31 mouse cellular contexts compared by ENCODE assay signal in the genomic region with DNA sequence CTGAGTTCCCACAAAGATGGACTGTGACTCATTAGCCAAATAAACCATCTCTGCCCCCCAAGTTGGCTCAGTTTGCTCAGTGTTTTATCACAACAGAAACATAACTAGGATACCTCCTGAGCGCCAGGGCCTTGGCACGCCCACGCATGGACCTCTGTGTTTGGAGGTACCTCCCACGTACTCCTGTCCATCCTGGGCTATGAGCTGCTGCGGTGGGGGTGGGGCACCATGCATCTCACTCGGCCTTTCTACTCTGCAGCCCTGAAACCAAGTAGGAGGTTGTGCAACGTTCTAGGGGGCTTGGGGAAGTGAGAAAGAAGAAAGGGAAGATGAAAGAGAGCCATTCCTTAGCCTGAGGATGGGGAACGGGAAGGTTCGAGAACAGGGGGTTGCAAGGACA. TPM values are rescaled to one million over a fixed set of nuclear protein-coding genes. Genes with fewer than 3 reads are reported as not detected.
DNase-seq lines count a peak whose midpoint lies in the region; ATAC-seq and TF ChIP-seq lines count a peak whose summit lies in the region.
"Had no signal": no experiment of that assay in that cellular context is flagged by ENCODE, and none has a peak within 500 bp of the region (broad histone marks: within the 10 kb centered on the region; RNA-seq: fewer than 3 reads in every experiment).

No protein-coding gene starts in this region.

- peaks cover 59% of the 10 kb centered on the region for H3K4me1 ChIP-seq in liver, adult 2 months (ENCODE audit: control insufficient read depth, insufficient read depth, low read length)
- no peaks in the 10 kb centered on the region for H3K4me1 ChIP-seq in forebrain, postnatal 0 days (ENCODE audit: insufficient read depth)
- H3K4me1 ChIP-seq: forebrain, embryonic 15.5 days; stomach, embryonic 15.5 days had no signal

- H3K4me2 ChIP-seq in forebrain, postnatal 0 days (ENCODE audit: low read depth), result no peak overlapping the region
- H3K4me2 ChIP-seq: forebrain, embryonic 15.5 days; heart, embryonic 15.5 days; hindbrain, embryonic 14.5 days; stomach, embryonic 15.5 days had no signal

- TF ChIP-seq CTCF in liver, adult 2 months (IDR thresholded peaks at IDR 0.05; ENCODE audit: low read depth, low read length), result no peak
- no peak for TF ChIP-seq CTCF in forebrain, postnatal 0 days (IDR thresholded peaks at IDR 0.05; ENCODE audit: low read depth)

- 26% methylated on average over 9 of the region's 9 CpGs for WGBS in liver, adult 2 months
- 82% methylated on average over 9 of the region's 9 CpGs for WGBS in forebrain, postnatal 0 days

- TF ChIP-seq POLR2A in liver, adult 2 months (IDR thresholded peaks at IDR 0.05; ENCODE audit: extremely low read depth, insufficient read depth, low read length), result no peak

- peak; percentile 76 for ATAC-seq in common myeloid progenitor, adult 5-6 weeks (replicated peaks; ENCODE audit: low read depth, poor library complexity, severe bottlenecking)
- ATAC-seq in forebrain, postnatal 0 days, result no peak
- ATAC-seq: forebrain, embryonic 15.5 days; inflammation-experienced regulatory T-cells, adult 6 months had no signal

- intact Hi-C loops in left cerebral cortex, postnatal 10 days (cut with DNase I), result loop anchor here (10.0 kb wide), 1 partner anchor 247 kb away; no protein-coding TSS in a partner anchor

- peak; percentile 83 for DNase-seq in liver, adult 2 months (ENCODE audit: extremely low read depth, low read depth, low spot score)
- DNase-seq in liver, result no peak
- peak; percentile 58 for DNase-seq in testis, postnatal 10 days (ENCODE audit: low spot score)
- DNase-seq in testis, postnatal 14 days (ENCODE audit: low spot score), result no peak
- no peak for DNase-seq in forebrain, postnatal 0 days
- DNase-seq in left cerebral cortex, postnatal 10 days (ENCODE audit: extremely low spot score in 1 of 2, low spot score in 2 of 2), result no peak
- DNase-seq: adrenal gland, postnatal 36 days; cerebellum, adult 9-11 months; gastrocnemius, postnatal 14 days; heart, adult 2 months; heart, postnatal 4 days; kidney, adult 18-20 months; lung, postnatal 4 days had no signal

- peak overlapping the region; percentile 89 for H3K27ac ChIP-seq in liver, adult 2 months (replicated peaks; ENCODE audit: insufficient read depth, low read depth, low read length)
- H3K27ac ChIP-seq in forebrain, postnatal 0 days (ENCODE audit: low read depth, low read length), result no peak overlapping the region
- H3K27ac ChIP-seq: embryonic facial prominence, embryonic 10.5 days; forebrain, embryonic 15.5 days; heart, adult 2 months; heart, embryonic 15.5 days; hindbrain, embryonic 14.5 days; kidney, postnatal 0 days; liver, embryonic 14.5 days; midbrain, embryonic 10.5 days; stomach, embryonic 15.5 days had no signal

- peaks cover 10% of the 10 kb centered on the region; the same call in 1 of the 2 replicates for H3K79me2 ChIP-seq in liver, adult 2 months (ENCODE audit: control insufficient read depth, insufficient read depth, low read length)

- no peak overlapping the region for H3K4me3 ChIP-seq in liver, adult 2 months (ENCODE audit: insufficient read depth, low read depth, low read length)
- H3K4me3 ChIP-seq in forebrain, postnatal 0 days (ENCODE audit: low read depth, low read length), result no peak overlapping the region
- H3K4me3 ChIP-seq: embryonic facial prominence, embryonic 10.5 days; forebrain, embryonic 15.5 days; heart, adult 2 months; heart, embryonic 15.5 days; midbrain, embryonic 10.5 days; stomach, embryonic 15.5 days had no signal

- no peaks in the 10 kb centered on the region for H3K9me3 ChIP-seq in forebrain, postnatal 0 days (ENCODE audit: low read length)
- H3K9me3 ChIP-seq: embryonic facial prominence, embryonic 10.5 days; forebrain, embryonic 15.5 days; heart, embryonic 15.5 days; midbrain, embryonic 10.5 days; stomach, embryonic 15.5 days had no signal

- no peaks in the 10 kb centered on the region for H3K36me3 ChIP-seq in liver, adult 2 months (ENCODE audit: control insufficient read depth, insufficient read depth, low read length)
- H3K36me3 ChIP-seq in forebrain, postnatal 0 days (ENCODE audit: insufficient read depth), result no peaks in the 10 kb centered on the region
- H3K36me3 ChIP-seq: embryonic facial prominence, embryonic 10.5 days; forebrain, embryonic 15.5 days; heart, embryonic 15.5 days; midbrain, embryonic 10.5 days; stomach, embryonic 15.5 days had no signal

- peak overlapping the region; percentile 1; the same call in 1 of the 2 replicates for H3K9ac ChIP-seq in liver, adult 2 months (ENCODE audit: low read depth, low read length)
- no peak overlapping the region for H3K9ac ChIP-seq in forebrain, postnatal 0 days
- H3K9ac ChIP-seq: forebrain, embryonic 15.5 days; heart, embryonic 15.5 days; hindbrain, embryonic 14.5 days; liver, embryonic 14.5 days; stomach, embryonic 15.5 days had no signal

- no peaks in the 10 kb centered on the region for H3K27me3 ChIP-seq in liver, adult 2 months (ENCODE audit: control insufficient read depth, insufficient read depth, low read length)
- no peaks in the 10 kb centered on the region for H3K27me3 ChIP-seq in forebrain, postnatal 0 days (ENCODE audit: insufficient read depth, low read length)
- H3K27me3 ChIP-seq: forebrain, embryonic 15.5 days; stomach, embryonic 15.5 days had no signal

RNA-seq across cellular contexts. Expression of a gene that starts 9.6 kb away (rescaled TPM):
- 137 and 158 TPM in 2 replicates for total RNA-seq in liver, adult 2 months (2014; rRNA removed)
- 263 and 285 TPM in 2 replicates for polyA plus RNA-seq in liver, adult 2 months (2012; rRNA removed)
- total RNA-seq in common myeloid progenitor, adult 5-6 weeks (2017), result not detected in 2 replicates
- not detected in 2 replicates for total RNA-seq in forebrain, postnatal 0 days (2014; rRNA removed)
- not detected in 2 replicates for polyA plus RNA-seq in forebrain, postnatal 0 days (2015; fragmentation: Nextera tagmentation; extraction: Ambion mirVana)
- total RNA-seq in left cerebral cortex, postnatal 10 days (2021), result not detected
- total RNA-seq: gastrocnemius, postnatal 14 days; heart, postnatal 4 days; layer of hippocampus, postnatal 25 days; midbrain, postnatal 0 days had no signal
- polyA plus RNA-seq: cortical plate, adult 2 months; embryonic facial prominence, embryonic 10.5 days; forebrain, embryonic 15.5 days; heart, embryonic 15.5 days; hindbrain, embryonic 14.5 days; inflammation-experienced regulatory T-cells, adult 6 months; kidney, postnatal 0 days; limb, embryonic 11.5 days; lung, embryonic 16.5 days; midbrain, embryonic 10.5 days; midbrain, postnatal 0 days; neural tube, embryonic 11.5 days; thymus, postnatal 0 days; urinary bladder, adult 2 months had no signal

RNA-seq across cellular contexts. Expression of a gene that starts 25.3 kb away (rescaled TPM):
- 0.07 TPM in 1 of 2 replicates, not detected in the other for total RNA-seq in liver, adult 2 months (2014; rRNA removed)
- 0.02 TPM in 1 of 2 replicates, not detected in the other for polyA plus RNA-seq in liver, adult 2 months (2012; rRNA removed)
- total RNA-seq in common myeloid progenitor, adult 5-6 weeks (2017), result not detected in 2 replicates
- 0.15 and 0.48 TPM in 2 replicates for total RNA-seq in forebrain, postnatal 0 days (2014; rRNA removed)
- polyA plus RNA-seq in forebrain, postnatal 0 days (2015; fragmentation: Nextera tagmentation; extraction: Ambion mirVana), result 0.04 and 0.12 TPM in 2 replicates
- not detected for total RNA-seq in left cerebral cortex, postnatal 10 days (2021)
- polyA plus RNA-seq: cortical plate, adult 2 months had no signal

RNA-seq across cellular contexts. Expression of a gene that starts 52.9 kb away (rescaled TPM):
- 0.28 and 0.34 TPM in 2 replicates for total RNA-seq in liver, adult 2 months (2014; rRNA removed)
- 0.17 and 0.20 TPM in 2 replicates for polyA plus RNA-seq in liver, adult 2 months (2012; rRNA removed)
- 11.8 and 11.9 TPM in 2 replicates for total RNA-seq in common myeloid progenitor, adult 5-6 weeks (2017)
- 0.24 and 0.54 TPM in 2 replicates for total RNA-seq in forebrain, postnatal 0 days (2014; rRNA removed)
- polyA plus RNA-seq in forebrain, postnatal 0 days (2015; fragmentation: Nextera tagmentation; extraction: Ambion mirVana), result 0.43 and 0.82 TPM in 2 replicates
- 1 to 10 TPM in 1 of 2 experiments, under 1 TPM in 1; 0.77 to 1.4 TPM for total RNA-seq in left cerebral cortex, postnatal 10 days (2021)
- polyA plus RNA-seq: inflammation-experienced regulatory T-cells, adult 6 months had no signal

Comparison
In these comparisons a context has a peak if more than half of its experiments do, and no peak if none do; other contexts are left out.
1. DNase-seq: peak in liver, adult 2 months (single experiment) and testis, postnatal 10 days (single experiment); none in liver (single experiment), testis, postnatal 14 days (single experiment), forebrain, postnatal 0 days (single experiment) and left cerebral cortex, postnatal 10 days (0 of 2).
2. RNA of a gene that starts 9.6 kb away (total RNA-seq): 137 to 158 TPM in liver, adult 2 months; not detected in common myeloid progenitor, adult 5-6 weeks, not detected in forebrain, postnatal 0 days and not detected in left cerebral cortex, postnatal 10 days; every median in the first group is over 100 times any median in the second.